Mouse (Mus musculus): ENCODE measurements at regions not wholly inside any gene's neighbourhood (a gene's known extent, or its start where the extent isn't known, plus 50 kb on each side); places are given as distances from the start of the nearest gene placed in this dataset.

- Histone ChIP-seq H3K27ac (no peak overlapping the region), H3K27me3 (ENCODE audit: poor library complexity, severe bottlenecking) (no peaks in the 10 kb centered on the region), H3K36me3 (replicated peaks) (no peaks in the 10 kb centered on the region), H3K4me1 (no peaks in the 10 kb centered on the region), H3K4me3 (no peak overlapping the region), H3K9me3 (no peaks in the 10 kb centered on the region)
- DNase-seq (ENCODE audit: extremely low spot score, low spot score): no peak
- WGBS: 69% methylated on average over 2 of the region's 2 CpGs
Measured at GRCm38 (mm10) chr16:77945442-77945841, 343.5 kb upstream of the Gm11146 start.

GRCm38 (mm10) chr16:77931025-77931723 is 329.3 kb upstream of the Gm11146 start:
- Histone ChIP-seq H3K27me3 (ENCODE audit: poor library complexity, severe bottlenecking) (no peaks in the 10 kb centered on the region), H3K9me3 (no peaks in the 10 kb centered on the region), H3K27ac (no peak overlapping the region), H3K4me3 (no peak overlapping the region), H3K36me3 (replicated peaks) (no peaks in the 10 kb centered on the region), H3K4me1 (no peaks in the 10 kb centered on the region)
- 91% methylated on average over 9 of the region's 9 CpGs for whole genome bisulfite sequencing
- no peak for DNase-seq (ENCODE audit: extremely low spot score, low spot score)

GRCm38 (mm10) chr16:77914160-77915070 is 312.5 kb upstream of the Gm11146 start:
- WGBS: 75% methylated on average over 6 of the region's 6 CpGs
- no peak for DNase-seq (ENCODE audit: extremely low spot score, low spot score)
- H3K4me1 ChIP-seq: no peaks in the 10 kb centered on the region
- H3K27me3 ChIP-seq (ENCODE audit: poor library complexity, severe bottlenecking): no peaks in the 10 kb centered on the region
- no peaks in the 10 kb centered on the region for H3K9me3 ChIP-seq
- H3K36me3 ChIP-seq (replicated peaks): no peaks in the 10 kb centered on the region
- no peak overlapping the region for H3K27ac ChIP-seq
- no peak overlapping the region for H3K4me3 ChIP-seq

GRCm38 (mm10) chr16:77894247-77894646 is 292.4 kb upstream of the Gm11146 start:
- Histone ChIP-seq H3K27ac (no peak overlapping the region), H3K4me3 (no peak overlapping the region), H3K4me1 (0 out of 2 replicates have a peak, but pooled peaks cover 4% of the 10 kb centered on the region), H3K36me3 (replicated peaks) (no peaks in the 10 kb centered on the region), H3K9me3 (no peaks in the 10 kb centered on the region), H3K27me3 (ENCODE audit: poor library complexity, severe bottlenecking) (no peaks in the 10 kb centered on the region)
- WGBS: 63% methylated on average over 2 of the region's 2 CpGs
- no peak for DNase-seq (ENCODE audit: extremely low spot score, low spot score)

GRCm38 (mm10) chr16:77893690-77894089 is 291.8 kb upstream of the Gm11146 start:
- H3K4me1 ChIP-seq: 0 out of 2 replicates have a peak, but pooled peaks cover 4% of the 10 kb centered on the region
- no peak overlapping the region for H3K4me3 ChIP-seq
- no peaks in the 10 kb centered on the region for H3K9me3 ChIP-seq
- no peaks in the 10 kb centered on the region for H3K27me3 ChIP-seq (ENCODE audit: poor library complexity, severe bottlenecking)
- no peak for DNase-seq (ENCODE audit: extremely low spot score, low spot score)
- H3K36me3 ChIP-seq (replicated peaks): no peaks in the 10 kb centered on the region
- 56% methylated on average over 2 of the region's 2 CpGs for WGBS
- H3K27ac ChIP-seq: no peak overlapping the region

GRCm38 (mm10) chr16:77892731-77893130 is 290.8 kb upstream of the Gm11146 start:
- WGBS: 91% methylated on average over 2 of the region's 2 CpGs
- Histone ChIP-seq H3K27ac (no peak overlapping the region), H3K27me3 (ENCODE audit: poor library complexity, severe bottlenecking) (no peaks in the 10 kb centered on the region), H3K36me3 (replicated peaks) (no peaks in the 10 kb centered on the region), H3K4me1 (0 out of 2 replicates have a peak, but pooled peaks cover 4% of the 10 kb centered on the region), H3K4me3 (no peak overlapping the region), H3K9me3 (no peaks in the 10 kb centered on the region)
- DNase-seq (ENCODE audit: extremely low spot score, low spot score): no peak

- Histone ChIP-seq H3K4me1 (peaks cover 10% of the 10 kb centered on the region), H3K4me3 (no peak overlapping the region), H3K9me3 (no peaks in the 10 kb centered on the region), H3K27ac (no peak overlapping the region), H3K36me3 (replicated peaks) (no peaks in the 10 kb centered on the region), H3K27me3 (ENCODE audit: poor library complexity, severe bottlenecking) (no peaks in the 10 kb centered on the region)
- WGBS: 95% methylated on average over 11 of the region's 11 CpGs
- no peak for DNase-seq (ENCODE audit: extremely low spot score, low spot score)
Measured at GRCm38 (mm10) chr16:77889348-77889747, 287.5 kb upstream of the Gm11146 start.

- DNase-seq (ENCODE audit: extremely low spot score, low spot score): peak; percentile 18
Measured at GRCm38 (mm10) chr16:77885060-77885679, 283.3 kb upstream of the Gm11146 start.

GRCm38 (mm10) chr16:77884495-77884894 is 282.6 kb upstream of the Gm11146 start:
- H3K4me3 ChIP-seq: no peak overlapping the region
- no peaks in the 10 kb centered on the region for H3K9me3 ChIP-seq
- H3K27ac ChIP-seq: no peak overlapping the region
- no peak for DNase-seq (ENCODE audit: extremely low spot score, low spot score)
- 91% methylated on average over 9 of the region's 9 CpGs for WGBS
- H3K4me1 ChIP-seq: peaks cover 6% of the 10 kb centered on the region
- no peaks in the 10 kb centered on the region for H3K36me3 ChIP-seq (replicated peaks)
- H3K27me3 ChIP-seq (ENCODE audit: poor library complexity, severe bottlenecking): no peaks in the 10 kb centered on the region

More at GRCm38 (mm10) chr16:77885060-77885679, 283.3 kb upstream of the Gm11146 start:
- Histone ChIP-seq H3K27me3 (ENCODE audit: poor library complexity, severe bottlenecking) (no peaks in the 10 kb centered on the region), H3K36me3 (replicated peaks) (no peaks in the 10 kb centered on the region), H3K27ac (peak overlapping the region; percentile 20; the same call in 1 of the 2 replicates), H3K4me1 (peaks cover 6% of the 10 kb centered on the region), H3K9me3 (no peaks in the 10 kb centered on the region), H3K4me3 (no peak overlapping the region)
- WGBS: 53% methylated on average over 15 of the region's 15 CpGs

- WGBS: 88% methylated on average over 1 of the region's 1 CpGs
- no peaks in the 10 kb centered on the region for H3K36me3 ChIP-seq (replicated peaks)
- no peak for DNase-seq (ENCODE audit: extremely low spot score, low spot score)
- no peaks in the 10 kb centered on the region for H3K9me3 ChIP-seq
- no peaks in the 10 kb centered on the region for H3K4me1 ChIP-seq
- no peak overlapping the region for H3K27ac ChIP-seq
- no peak overlapping the region for H3K4me3 ChIP-seq
- no peaks in the 10 kb centered on the region for H3K27me3 ChIP-seq (ENCODE audit: poor library complexity, severe bottlenecking)
Measured at GRCm38 (mm10) chr16:77877006-77877405, 275.1 kb upstream of the Gm11146 start.

- Histone ChIP-seq H3K27ac (no peak overlapping the region), H3K27me3 (ENCODE audit: poor library complexity, severe bottlenecking) (no peaks in the 10 kb centered on the region), H3K36me3 (replicated peaks) (no peaks in the 10 kb centered on the region), H3K9me3 (no peaks in the 10 kb centered on the region), H3K4me1 (no peaks in the 10 kb centered on the region), H3K4me3 (no peak overlapping the region)
- DNase-seq (ENCODE audit: extremely low spot score, low spot score): no peak
- WGBS: 88% methylated on average over 5 of the region's 5 CpGs
Measured at GRCm38 (mm10) chr16:77863246-77863645, 261.4 kb upstream of the Gm11146 start.

- H3K27ac ChIP-seq: 0 out of 2 replicates have a peak overlapping the region, but pooled peaks have one; percentile 15
- H3K9me3 ChIP-seq: no peaks in the 10 kb centered on the region
- H3K36me3 ChIP-seq (replicated peaks): no peaks in the 10 kb centered on the region
- no peaks in the 10 kb centered on the region for H3K27me3 ChIP-seq (ENCODE audit: poor library complexity, severe bottlenecking)
- DNase-seq (ENCODE audit: extremely low spot score, low spot score): no peak
- 85% methylated on average over 6 of the region's 6 CpGs for WGBS
- no peaks in the 10 kb centered on the region for H3K4me1 ChIP-seq
- H3K4me3 ChIP-seq: no peak overlapping the region
Measured at GRCm38 (mm10) chr16:77852066-77852781, 250.3 kb upstream of the Gm11146 start.

All from forebrain, embryonic 10.5 days (tissue).